ENCODE assay signal across 8 mouse cellular contexts in genomic region chr1:23382461-23382805, GRCm38 (mm10). TPM values are rescaled to one million over a fixed set of nuclear protein-coding genes. Genes with fewer than 3 reads are reported as not detected.
A peak's percentile ranks its signal among the peaks of the same experiment; 100 is the strongest.
DNase-seq lines count a peak whose midpoint lies in the region; ATAC-seq and TF ChIP-seq lines count a peak whose summit lies in the region.

No protein-coding gene starts in this region.

- H3K27ac ChIP-seq in forebrain, postnatal 0 days (ENCODE audit: low read depth, low read length), result peak overlapping the region; percentile 86
- H3K27ac ChIP-seq in midbrain, embryonic 10.5 days (replicated peaks), result peak overlapping the region; percentile 91

- peak overlapping the region; percentile 83 for H3K9ac ChIP-seq in forebrain, postnatal 0 days

- H3K27me3 ChIP-seq in forebrain, postnatal 0 days (ENCODE audit: insufficient read depth, low read length), result no peaks in the 10 kb centered on the region
- peaks cover 17% of the 10 kb centered on the region for H3K27me3 ChIP-seq in midbrain, embryonic 10.5 days (ENCODE audit: low read depth, poor library complexity, severe bottlenecking)

- H3K36me3 ChIP-seq in forebrain, postnatal 0 days (ENCODE audit: insufficient read depth), result no peaks in the 10 kb centered on the region
- no peaks in the 10 kb centered on the region for H3K36me3 ChIP-seq in midbrain, embryonic 10.5 days

- TF ChIP-seq CTCF in forebrain, postnatal 0 days (IDR thresholded peaks at IDR 0.05; ENCODE audit: low read depth), result no peak

- peak; percentile 74 for DNase-seq in cerebellum, adult 9-11 months
- DNase-seq in cerebellum, postnatal 36 days, result no peak
- DNase-seq in retina, postnatal 7 days (ENCODE audit: low read depth, low spot score), result peak; percentile 2
- DNase-seq in retina, embryonic 14.5 days (ENCODE audit: low spot score), result no peak
- no peak for DNase-seq in forebrain, postnatal 0 days
- no peak for DNase-seq in midbrain, embryonic 10.5 days (ENCODE audit: low spot score)
- no peak for DNase-seq in cerebellum, postnatal 14 days

- H3K4me2 ChIP-seq in forebrain, postnatal 0 days (ENCODE audit: low read depth), result peak overlapping the region; percentile 89

- H3K4me1 ChIP-seq in forebrain, postnatal 0 days (ENCODE audit: insufficient read depth), result peaks cover 15% of the 10 kb centered on the region
- H3K4me1 ChIP-seq in midbrain, embryonic 10.5 days, result peaks cover 28% of the 10 kb centered on the region

- peak; percentile 21 for ATAC-seq in forebrain, postnatal 0 days
- no peak for ATAC-seq in megakaryocyte progenitor cell, adult 5-6 weeks (replicated peaks; ENCODE audit: poor library complexity)

- no peaks in the 10 kb centered on the region for H3K9me3 ChIP-seq in forebrain, postnatal 0 days (ENCODE audit: low read length)
- no peaks in the 10 kb centered on the region for H3K9me3 ChIP-seq in midbrain, embryonic 10.5 days (replicated peaks)

- peak overlapping the region; percentile 78 for H3K4me3 ChIP-seq in forebrain, postnatal 0 days (ENCODE audit: low read depth, low read length)
- peak overlapping the region; percentile 87 for H3K4me3 ChIP-seq in midbrain, embryonic 10.5 days

- 1% methylated on average over 21 of the region's 21 CpGs for WGBS in forebrain, postnatal 0 days
- WGBS in midbrain, embryonic 10.5 days, result under 1% methylated on average over 21 of the region's 21 CpGs

RNA-seq across cellular contexts. Expression of gene Ogfrl1, which starts 15.1 kb away (rescaled TPM):
- 26.6 and 27.5 TPM in 2 replicates for total RNA-seq in forebrain, postnatal 0 days (2014; rRNA removed)
- polyA plus RNA-seq in forebrain, postnatal 0 days (2015; fragmentation: Nextera tagmentation; extraction: Ambion mirVana), result 18.2 and 19.6 TPM in 2 replicates
- polyA plus RNA-seq in midbrain, embryonic 10.5 days (2016; fragmentation: Nextera tagmentation; extraction: Ambion mirVana), result 3.4 and 4.2 TPM in 2 replicates
- total RNA-seq in megakaryocyte progenitor cell, adult 5-6 weeks (2015), result 117 and 127 TPM in 2 replicates
- 61.2 and 74.4 TPM in 2 replicates for total RNA-seq in megakaryocyte progenitor cell, adult 5-6 weeks (2017)

Comparison
In these comparisons a context has a peak if more than half of its experiments do, and no peak if none do; other contexts are left out.
1. DNase-seq: peak in cerebellum, adult 9-11 months (single experiment) and retina, postnatal 7 days (single experiment); none in cerebellum, postnatal 36 days (0 of 2), retina, embryonic 14.5 days (single experiment), forebrain, postnatal 0 days (single experiment), midbrain, embryonic 10.5 days (single experiment) and cerebellum, postnatal 14 days (0 of 2).